Mouse (Mus musculus) kidney, adult 9 months (tissue): ENCODE measurements around the gene Zfp691.
A peak's percentile ranks its signal among the peaks of the same experiment; 100 is the strongest.

Experiments used
- DNase-seq: peaks from one replicate; pipeline ENCODE4 v3.0.0; 2022

Zfp691 gene

GRCm38 (mm10) chr4:119167068-119167467 lies 6.9 kb downstream of the Zfp691 start:
- DNase-seq = no peak

GRCm38 (mm10) chr4:119165916-119166315 lies 8.1 kb downstream of the Zfp691 start:
- DNase-seq = no peak

GRCm38 (mm10) chr4:119162990-119163389 lies 11.0 kb downstream of the Zfp691 start:
- no peak for DNase-seq

GRCm38 (mm10) chr4:119161358-119161757 lies 12.6 kb downstream of the Zfp691 start:
- DNase-seq = no peak

GRCm38 (mm10) chr4:119157891-119158290 lies 16.1 kb downstream of the Zfp691 start:
- DNase-seq = no peak

- DNase-seq = peak; percentile 77
Measured at GRCm38 (mm10) chr4:119157186-119157585, 16.8 kb downstream of the Zfp691 start.

- no peak for DNase-seq
Measured at GRCm38 (mm10) chr4:119148741-119149140, 25.3 kb downstream of the Zfp691 start.

GRCm38 (mm10) chr4:119147347-119147746 lies 26.6 kb downstream of the Zfp691 start:
- no peak for DNase-seq

GRCm38 (mm10) chr4:119146816-119147215 lies 27.2 kb downstream of the Zfp691 start:
- no peak for DNase-seq

- DNase-seq = peak; percentile 52
Measured at GRCm38 (mm10) chr4:119142230-119142871, 31.6 kb downstream of the Zfp691 start.

- no peak for DNase-seq
Measured at GRCm38 (mm10) chr4:119141191-119141590, 32.8 kb downstream of the Zfp691 start.

GRCm38 (mm10) chr4:119140126-119140525 lies 33.9 kb downstream of the Zfp691 start:
- peak; percentile 68 for DNase-seq

- no peak for DNase-seq
Measured at GRCm38 (mm10) chr4:119138776-119139175, 35.2 kb downstream of the Zfp691 start.

- peak; percentile 81 for DNase-seq
Measured at GRCm38 (mm10) chr4:119138171-119138570, 35.8 kb downstream of the Zfp691 start.

GRCm38 (mm10) chr4:119137313-119137712 lies 36.7 kb downstream of the Zfp691 start:
- DNase-seq = no peak

- DNase-seq = no peak
Measured at GRCm38 (mm10) chr4:119133860-119134259, 40.1 kb downstream of the Zfp691 start.

- no peak for DNase-seq
Measured at GRCm38 (mm10) chr4:119133306-119133705, 40.7 kb downstream of the Zfp691 start.

- DNase-seq = no peak
Measured at GRCm38 (mm10) chr4:119131189-119131910, 42.6 kb downstream of the Zfp691 start.

- no peak for DNase-seq
Measured at GRCm38 (mm10) chr4:119129096-119129495, 44.9 kb downstream of the Zfp691 start.

- DNase-seq = no peak
Measured at GRCm38 (mm10) chr4:119128547-119128946, 45.4 kb downstream of the Zfp691 start.

GRCm38 (mm10) chr4:119127229-119127628 lies 46.8 kb downstream of the Zfp691 start:
- no peak for DNase-seq

- no peak for DNase-seq
Measured at GRCm38 (mm10) chr4:119125577-119126270, 48.3 kb downstream of the Zfp691 start.

GRCm38 (mm10) chr4:119124771-119125273 lies 49.2 kb downstream of the Zfp691 start:
- DNase-seq = no peak

- peak; percentile 89 for DNase-seq
Measured at GRCm38 (mm10) chr4:119121249-119121648, 52.7 kb downstream of the Zfp691 start.
